ENCODE assay signal across 8 mouse cellular contexts in genomic region chr2:152670983-152671641, GRCm38 (mm10). TPM values are rescaled to one million over a fixed set of nuclear protein-coding genes. Genes with fewer than 3 reads are reported as not detected.
DNase-seq lines count a peak whose midpoint lies in the region; ATAC-seq and TF ChIP-seq lines count a peak whose summit lies in the region.

No protein-coding gene starts in this region.

- H3K36me3 ChIP-seq in heart, embryonic 14.5 days (ENCODE audit: control insufficient read depth, insufficient read depth, low read length): peaks cover 37% of the 10 kb centered on the region
- peaks cover 40% of the 10 kb centered on the region for H3K36me3 ChIP-seq in hindbrain, embryonic 14.5 days (replicated peaks; ENCODE audit: control insufficient read depth, insufficient read depth)
- H3K36me3 ChIP-seq in spleen, adult 2 months (ENCODE audit: control insufficient read depth, insufficient read depth, low read length): peaks cover 5% of the 10 kb centered on the region; the same call in 1 of the 2 replicates

- peak overlapping the region; percentile 84 to 99 for H3K4me3 ChIP-seq in heart, embryonic 14.5 days (ENCODE audit: control insufficient read depth in 1 of 2, insufficient read depth in 1 of 2, low read depth in 1 of 2, low read length in 2 of 2)
- peak overlapping the region; percentile 51 for H3K4me3 ChIP-seq in bone marrow, adult 2 months (replicated peaks; ENCODE audit: control insufficient read depth, low read depth, low read length)
- H3K4me3 ChIP-seq in hindbrain, embryonic 14.5 days (replicated peaks; ENCODE audit: low read length): peak overlapping the region; percentile 95
- H3K4me3 ChIP-seq in spleen, adult 2 months (ENCODE audit: extremely low read depth, insufficient read depth, insufficient read length): peak overlapping the region; percentile 19; the same call in 1 of the 2 replicates

- H3K4me2 ChIP-seq in heart, embryonic 14.5 days (ENCODE audit: low read length): peak overlapping the region; percentile 89
- peak overlapping the region; percentile 78 for H3K4me2 ChIP-seq in hindbrain, embryonic 14.5 days (replicated peaks)

- ATAC-seq in heart, embryonic 14.5 days (ENCODE audit: insufficient number of reproducible peaks, insufficient read depth, low FRiP score, low read depth): no peak
- peak; percentile 13; the same call in 1 of the 2 replicates for ATAC-seq in hindbrain, embryonic 14.5 days (ENCODE audit: low FRiP score)

- H3K4me1 ChIP-seq in heart, embryonic 14.5 days (ENCODE audit: control insufficient read depth in 2 of 2, insufficient read depth in 2 of 2, low read length in 2 of 2): peaks cover 15 to 39% of the 10 kb centered on the region in 2 experiments
- peaks cover 9% of the 10 kb centered on the region for H3K4me1 ChIP-seq in bone marrow, adult 2 months (ENCODE audit: control insufficient read depth, insufficient read depth, low read length)
- H3K4me1 ChIP-seq in hindbrain, embryonic 14.5 days (replicated peaks; ENCODE audit: control insufficient read depth, insufficient read depth, low read length): peaks cover 31% of the 10 kb centered on the region
- peaks cover 17% of the 10 kb centered on the region; the same call in 1 of the 2 replicates for H3K4me1 ChIP-seq in spleen, adult 2 months (ENCODE audit: control insufficient read depth, insufficient read depth, insufficient read length)

- no peak for DNase-seq in heart, postnatal 10 days
- no peak for DNase-seq in hindbrain, embryonic 14.5 days (ENCODE audit: low spot score)
- peak; percentile 38 for DNase-seq in lung, postnatal 25 days (ENCODE audit: low spot score)
- peak; percentile 27 to 73 for DNase-seq in spleen, adult 2 months (ENCODE audit: low read depth in 1 of 2, low spot score in 2 of 2)
- DNase-seq in retina, embryonic 14.5 days (ENCODE audit: low spot score): no peak
- no peak for DNase-seq in urinary bladder, adult 18-20 months (ENCODE audit: low spot score in 2 of 2)

- H3K9ac ChIP-seq in heart, embryonic 14.5 days (ENCODE audit: low read length): peak overlapping the region; percentile 97
- H3K9ac ChIP-seq in hindbrain, embryonic 14.5 days: peak overlapping the region; percentile 98

- TF ChIP-seq POLR2A in bone marrow, adult 2 months (IDR thresholded peaks at IDR 0.05; ENCODE audit: borderline replicate concordance, control insufficient read depth, low read depth, low read length): no peak
- TF ChIP-seq POLR2A in spleen, adult 2 months (IDR thresholded peaks at IDR 0.05; ENCODE audit: low read depth, low read length): no peak

- H3K27me3 ChIP-seq in heart, embryonic 14.5 days (ENCODE audit: control insufficient read depth, insufficient read depth, low read length): no peaks in the 10 kb centered on the region
- H3K27me3 ChIP-seq in hindbrain, embryonic 14.5 days (ENCODE audit: control insufficient read depth, insufficient read depth, low read length): no peaks in the 10 kb centered on the region
- H3K27me3 ChIP-seq in spleen, adult 2 months (ENCODE audit: control insufficient read depth, insufficient read depth, low read length): no peaks in the 10 kb centered on the region

- no peaks in the 10 kb centered on the region for H3K9me3 ChIP-seq in heart, embryonic 14.5 days (ENCODE audit: control insufficient read depth, low read length)
- H3K9me3 ChIP-seq in hindbrain, embryonic 14.5 days (ENCODE audit: control insufficient read depth, low read length): no peaks in the 10 kb centered on the region

- intact Hi-C loops in heart, postnatal 10 days (cut with DNase I): no loop called here

- H3K27ac ChIP-seq in heart, embryonic 14.5 days (replicated peaks in 1 of 2; ENCODE audit: control insufficient read depth in 1 of 2, insufficient read depth in 1 of 2, low read depth in 2 of 2, low read length in 2 of 2): 0 out of 4 replicates have a peak overlapping the region, but pooled peaks of 1 of the 2 experiments have one; percentile 92
- peak overlapping the region; percentile 51 for H3K27ac ChIP-seq in bone marrow, adult 2 months (ENCODE audit: control insufficient read depth, insufficient read depth, low read depth, low read length, poor library complexity)
- peak overlapping the region; percentile 97 for H3K27ac ChIP-seq in hindbrain, embryonic 14.5 days
- peak overlapping the region; percentile 38 for H3K27ac ChIP-seq in spleen, adult 2 months (ENCODE audit: insufficient read depth, low read length)

- WGBS in heart, embryonic 14.5 days: 50% methylated on average over 9 of the region's 9 CpGs
- 2% methylated on average over 9 of the region's 9 CpGs for WGBS in bone marrow, adult 2 months
- WGBS in hindbrain, embryonic 14.5 days: 56% methylated on average over 9 of the region's 9 CpGs
- WGBS in spleen, adult 2 months: 3% methylated on average over 9 of the region's 9 CpGs

- TF ChIP-seq CTCF in bone marrow, adult 2 months (IDR thresholded peaks at IDR 0.05; ENCODE audit: control insufficient read depth, insufficient read depth, low read length): no peak
- TF ChIP-seq CTCF in spleen, adult 2 months (IDR thresholded peaks at IDR 0.05; ENCODE audit: extremely low read depth, insufficient read depth, insufficient read length, insufficient replicate concordance): no peak

RNA-seq across cellular contexts. Expression of gene H13, which starts 1.9 kb away (rescaled TPM):
- 70.6 and 74.6 TPM in 2 replicates for polyA plus RNA-seq in heart, embryonic 14.5 days (2014; fragmentation: Nextera tagmentation; extraction: Ambion mirVana)
- 10 to 100 TPM; 47.6 to 51.4 TPM for total RNA-seq in heart, postnatal 10 days (2021)
- polyA plus RNA-seq in bone marrow, adult 2 months (2011; ENCODE audit: insufficient read depth, insufficient read length, low replicate concordance, missing spikeins): 37.9 and 71.3 TPM in 2 replicates
- polyA plus RNA-seq in hindbrain, embryonic 14.5 days (2014; fragmentation: Nextera tagmentation; extraction: Ambion mirVana): 155 and 164 TPM in 2 replicates
- 82.8 and 145 TPM in 2 replicates for polyA plus RNA-seq in spleen, adult 2 months (2012; rRNA removed)

RNA-seq across cellular contexts. Expression of gene Mcts2, which starts 15.7 kb away (rescaled TPM):
- polyA plus RNA-seq in heart, embryonic 14.5 days (2014; fragmentation: Nextera tagmentation; extraction: Ambion mirVana): 20.8 and 25.6 TPM in 2 replicates
- 10 to 100 TPM; 17.8 to 19.1 TPM for total RNA-seq in heart, postnatal 10 days (2021)
- 1.8 and 12.9 TPM in 2 replicates for polyA plus RNA-seq in bone marrow, adult 2 months (2011; ENCODE audit: insufficient read depth, insufficient read length, low replicate concordance, missing spikeins)
- polyA plus RNA-seq in hindbrain, embryonic 14.5 days (2014; fragmentation: Nextera tagmentation; extraction: Ambion mirVana): 34.0 and 41.9 TPM in 2 replicates
- 0.79 and 1.5 TPM in 2 replicates for polyA plus RNA-seq in spleen, adult 2 months (2012; rRNA removed)

RNA-seq across cellular contexts. Expression of gene Rem1, which starts 44.4 kb away (rescaled TPM):
- 13.0 and 13.2 TPM in 2 replicates for polyA plus RNA-seq in heart, embryonic 14.5 days (2014; fragmentation: Nextera tagmentation; extraction: Ambion mirVana)
- 10 to 100 TPM; 12.9 to 15.3 TPM for total RNA-seq in heart, postnatal 10 days (2021)
- not detected in 2 replicates for polyA plus RNA-seq in bone marrow, adult 2 months (2011; ENCODE audit: insufficient read depth, insufficient read length, low replicate concordance, missing spikeins)
- polyA plus RNA-seq in hindbrain, embryonic 14.5 days (2014; fragmentation: Nextera tagmentation; extraction: Ambion mirVana): 0.33 and 0.87 TPM in 2 replicates
- 8.6 and 9.8 TPM in 2 replicates for polyA plus RNA-seq in spleen, adult 2 months (2012; rRNA removed)

RNA-seq across cellular contexts. Expression of gene Defb25, which starts 48.3 kb away (rescaled TPM):
- 0.94 and 0.95 TPM in 2 replicates for polyA plus RNA-seq in heart, embryonic 14.5 days (2014; fragmentation: Nextera tagmentation; extraction: Ambion mirVana)
- not detected for total RNA-seq in heart, postnatal 10 days (2021)
- polyA plus RNA-seq in bone marrow, adult 2 months (2011; ENCODE audit: insufficient read depth, insufficient read length, low replicate concordance, missing spikeins): not detected in 2 replicates
- polyA plus RNA-seq in hindbrain, embryonic 14.5 days (2014; fragmentation: Nextera tagmentation; extraction: Ambion mirVana): not detected in 2 replicates
- polyA plus RNA-seq in spleen, adult 2 months (2012; rRNA removed): 0.65 TPM in 1 of 2 replicates, not detected in the other

Comparison
In these comparisons a context has a peak if more than half of its experiments do, and no peak if none do; other contexts are left out.
1. H3K4me3 ChIP-seq: peak in every context shown above with its lines; median percentile 95 in hindbrain, embryonic 14.5 days; 92 in heart, embryonic 14.5 days; 51 in bone marrow, adult 2 months; 19 in spleen, adult 2 months.
2. DNase-seq: peak in lung, postnatal 25 days (single experiment) and spleen, adult 2 months (2 of 2); none in heart, postnatal 10 days (0 of 2), hindbrain, embryonic 14.5 days (single experiment), retina, embryonic 14.5 days (single experiment) and urinary bladder, adult 18-20 months (0 of 2).